Mouse (Mus musculus) hindbrain, embryonic 16.5 days (tissue): ENCODE measurements around the gene Tmsb10. TPM values are rescaled to one million over a fixed set of nuclear protein-coding genes. Genes with fewer than 3 reads are reported as not detected.

Experiments used
- ATAC-seq: fragments of 200-750 bp; cut with Nextera tagmentation; 2 replicates; pipeline ENCODE4 v1.8.0; 2017; ENCODE audit warnings: moderate TSS enrichment, moderate library complexity
- H3K27ac ChIP-seq: fragments of 300-500 bp; sonication (generic); 2 replicates; pipeline ENCODE4 v1.5.1; 2014; ENCODE audit warnings: low read depth, mild to moderate bottlenecking, control low read depth, low read length, moderate library complexity
- H3K27me3 ChIP-seq: fragments of 300-500 bp; sonication (generic); replicated peaks from 2 replicates; pipeline ENCODE4 v1.6.1; 2014; ENCODE audit warnings: low read length; ENCODE audit not compliant: control insufficient read depth, insufficient read depth
- H3K36me3 ChIP-seq: fragments of 300-500 bp; sonication (generic); 2 replicates; pipeline ENCODE4 v1.6.1; 2014; ENCODE audit warnings: mild to moderate bottlenecking, low read length, moderate library complexity, mixed read lengths; ENCODE audit not compliant: control insufficient read depth, insufficient read depth
- H3K4me1 ChIP-seq: fragments of 300-500 bp; sonication (generic); 2 replicates; pipeline ENCODE4 v1.6.1; 2014; ENCODE audit warnings: low read depth, low read length; ENCODE audit not compliant: control insufficient read depth, insufficient read depth
- H3K4me2 ChIP-seq: fragments of 300-500 bp; sonication (generic); 2 replicates; pipeline ENCODE4 v1.6.1; 2014; ENCODE audit warnings: mild to moderate bottlenecking, low read length, control low read depth, moderate library complexity
- H3K4me3 ChIP-seq: fragments of 300-500 bp; sonication (generic); 2 replicates; pipeline ENCODE4 v1.5.1; 2014; ENCODE audit warnings: mild to moderate bottlenecking, low read length, control low read depth, moderate library complexity
- H3K9ac ChIP-seq: fragments of 300-500 bp; sonication (generic); 2 replicates; pipeline ENCODE4 v1.6.1; 2014; ENCODE audit warnings: low read depth, mild to moderate bottlenecking, control low read depth, low read length, moderate library complexity
- H3K9me3 ChIP-seq: fragments of 300-500 bp; sonication (generic); 2 replicates; pipeline ENCODE4 v1.6.1; 2014; ENCODE audit warnings: mild to moderate bottlenecking, low read length, moderate library complexity; ENCODE audit not compliant: control insufficient read depth
- WGBS: fragments of 180-500 bp; shearing (Covaris S2); extraction: QIAGEN DNeasy Blood & Tissue Kit; methylation state at CpG from one replicate; pipeline ENCODE4 v1.1.7; 2014; 5-methylcytosine and 5-hydroxymethylcytosine counted together
- polyA plus RNA-seq: library from polyadenylated mRNA; unstranded; fragments of >200 nt; fragmentation: Nextera tagmentation; extraction: Ambion mirVana; gene quantifications from 2 replicates; pipeline ENCODE4 v1.2.1, GENCODE M21; 2015

The Tmsb10 gene
- polyA plus RNA-seq, 1 experiment from 2014 or later = 4,269 TPM

DNA sequence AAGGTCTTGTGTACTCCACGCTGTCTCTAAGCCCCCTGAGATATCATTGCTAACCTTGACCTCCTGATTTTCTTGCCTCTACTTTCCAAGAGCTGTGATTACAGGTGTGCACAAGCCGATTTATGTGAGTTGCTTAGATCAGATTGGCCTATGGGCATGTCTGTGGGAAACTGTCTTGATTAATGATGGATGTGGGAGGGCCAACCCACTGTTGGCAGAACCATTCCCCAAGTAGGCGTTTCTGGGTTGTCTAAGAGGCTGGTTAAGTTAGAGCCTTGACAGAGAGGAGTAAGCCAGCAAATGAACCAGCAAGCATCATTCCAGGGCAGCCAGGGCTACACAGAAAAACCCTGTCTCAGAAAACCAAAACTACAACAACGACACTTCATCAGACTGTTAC is 32.5 kb downstream of the Tmsb10 start:
- no peak for ATAC-seq
- no peak overlapping the region for H3K4me2 ChIP-seq
- no peak overlapping the region for H3K27ac ChIP-seq
- no peaks in the 10 kb centered on the region for H3K4me1 ChIP-seq
- 88% methylated on average over 4 of the region's 4 CpGs for WGBS
- H3K36me3 ChIP-seq = no peaks in the 10 kb centered on the region
- no peak overlapping the region for H3K9ac ChIP-seq
- no peak overlapping the region for H3K4me3 ChIP-seq
- H3K27me3 ChIP-seq = no peaks in the 10 kb centered on the region
- no peaks in the 10 kb centered on the region for H3K9me3 ChIP-seq

DNA sequence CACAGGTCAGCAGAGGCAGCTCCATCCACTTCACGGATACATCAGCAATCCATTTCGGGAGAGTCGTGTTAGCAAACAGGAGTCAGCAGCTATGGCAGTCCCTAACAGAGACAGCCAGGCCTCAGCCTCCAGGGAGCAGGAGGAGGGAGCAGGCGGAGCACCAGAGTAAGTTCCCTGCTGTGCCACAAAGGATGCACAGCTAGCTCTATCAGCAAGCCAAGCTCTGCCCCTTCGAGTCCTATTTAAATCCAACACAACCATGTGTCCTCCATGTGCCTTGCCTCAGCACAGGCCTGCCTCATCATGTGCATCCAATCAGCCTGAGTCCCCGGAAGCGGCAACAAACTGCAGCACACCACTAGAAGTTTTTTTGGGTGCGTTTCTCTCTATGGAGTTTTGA is 35.2 kb downstream of the Tmsb10 start:
- H3K4me2 ChIP-seq = no peak overlapping the region
- no peaks in the 10 kb centered on the region for H3K9me3 ChIP-seq
- H3K9ac ChIP-seq = no peak overlapping the region
- no peaks in the 10 kb centered on the region for H3K36me3 ChIP-seq
- H3K4me3 ChIP-seq = no peak overlapping the region
- no peaks in the 10 kb centered on the region for H3K27me3 ChIP-seq
- H3K27ac ChIP-seq = no peak overlapping the region
- H3K4me1 ChIP-seq = no peaks in the 10 kb centered on the region
- WGBS = 79% methylated on average over 8 of the region's 8 CpGs
- no peak for ATAC-seq

DNA sequence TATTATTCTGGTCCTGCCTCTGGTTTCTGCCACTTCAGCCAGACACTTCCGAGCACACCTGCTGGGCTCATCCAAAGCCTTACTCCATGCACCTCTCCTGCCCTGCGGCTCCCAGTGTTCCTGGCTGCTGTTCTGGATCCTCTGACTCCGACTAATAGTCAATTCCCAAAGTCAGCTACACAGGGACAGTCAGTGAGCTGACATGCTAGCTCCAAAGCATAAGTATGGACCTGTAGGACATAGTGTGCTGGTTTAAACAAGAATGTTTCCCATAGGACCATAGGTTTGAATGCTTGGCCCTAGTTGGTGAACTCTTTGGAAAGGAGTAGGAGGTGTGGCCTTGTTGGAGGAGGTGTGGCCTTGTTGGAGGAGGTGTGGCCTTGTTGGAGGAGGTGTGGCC is 37.5 kb downstream of the Tmsb10 start:
- no peak overlapping the region for H3K27ac ChIP-seq
- no peaks in the 10 kb centered on the region for H3K36me3 ChIP-seq
- 93% methylated on average over 3 of the region's 3 CpGs for WGBS
- no peaks in the 10 kb centered on the region for H3K4me1 ChIP-seq
- H3K4me3 ChIP-seq = no peak overlapping the region
- no peak for ATAC-seq
- no peak overlapping the region for H3K4me2 ChIP-seq
- H3K9me3 ChIP-seq = no peaks in the 10 kb centered on the region
- H3K27me3 ChIP-seq = no peaks in the 10 kb centered on the region
- no peak overlapping the region for H3K9ac ChIP-seq

DNA sequence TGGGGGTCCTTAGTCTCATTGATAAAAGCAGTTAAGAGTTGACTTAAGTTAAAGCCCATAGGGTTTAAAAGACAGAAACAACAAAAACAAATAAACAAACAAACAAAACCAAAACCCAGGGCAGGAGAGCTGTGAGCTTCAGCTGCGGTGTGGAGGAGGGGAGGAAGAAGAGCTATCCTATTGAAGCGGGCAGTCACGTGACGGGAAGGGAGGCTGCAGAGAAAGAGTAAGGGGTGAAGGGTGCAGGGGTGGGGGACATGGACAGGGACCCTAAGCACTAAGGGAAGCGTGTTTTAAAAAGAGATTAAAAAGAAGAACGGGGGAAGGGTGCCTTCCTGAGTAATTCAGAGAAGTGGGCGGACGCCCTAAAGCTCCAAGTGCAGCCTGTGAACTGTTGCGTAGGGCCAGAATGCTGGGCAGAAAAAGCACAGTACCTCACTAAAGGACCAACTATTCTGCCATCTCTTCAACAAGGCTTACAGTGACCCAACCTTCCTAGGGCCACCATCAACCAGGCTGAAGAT is 40.0 kb downstream of the Tmsb10 start:
- no peak overlapping the region for H3K9ac ChIP-seq
- no peak overlapping the region for H3K4me2 ChIP-seq
- WGBS = 68% methylated on average over 9 of the region's 9 CpGs
- no peaks in the 10 kb centered on the region for H3K27me3 ChIP-seq
- no peak for ATAC-seq
- H3K27ac ChIP-seq = no peak overlapping the region
- H3K9me3 ChIP-seq = no peaks in the 10 kb centered on the region
- no peaks in the 10 kb centered on the region for H3K4me1 ChIP-seq
- no peaks in the 10 kb centered on the region for H3K36me3 ChIP-seq
- H3K4me3 ChIP-seq = no peak overlapping the region

DNA sequence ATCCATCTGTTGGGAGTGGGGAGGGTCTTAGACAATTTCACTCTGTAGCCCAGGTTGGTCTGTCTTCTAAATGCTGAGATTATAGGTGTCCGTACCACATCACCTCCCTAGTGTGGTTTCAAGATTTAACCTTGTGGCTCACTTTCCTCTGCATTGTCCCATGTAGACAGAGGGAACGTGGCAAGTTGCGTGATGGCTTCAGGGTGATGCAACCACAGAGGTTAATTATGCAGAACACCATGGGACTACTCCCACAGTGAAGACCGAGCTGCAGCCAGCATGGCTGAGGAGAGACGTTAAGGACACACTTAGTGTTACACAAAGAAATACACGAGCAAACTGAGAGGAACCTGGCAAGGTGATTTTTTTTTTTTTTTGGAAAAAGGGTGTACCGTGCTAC is 42.2 kb downstream of the Tmsb10 start:
- H3K4me2 ChIP-seq = no peak overlapping the region
- H3K9me3 ChIP-seq = no peaks in the 10 kb centered on the region
- no peaks in the 10 kb centered on the region for H3K36me3 ChIP-seq
- H3K4me1 ChIP-seq = no peaks in the 10 kb centered on the region
- 78% methylated on average over 7 of the region's 7 CpGs for WGBS
- ATAC-seq = no peak
- H3K9ac ChIP-seq = no peak overlapping the region
- no peak overlapping the region for H3K4me3 ChIP-seq
- no peaks in the 10 kb centered on the region for H3K27me3 ChIP-seq
- no peak overlapping the region for H3K27ac ChIP-seq

DNA sequence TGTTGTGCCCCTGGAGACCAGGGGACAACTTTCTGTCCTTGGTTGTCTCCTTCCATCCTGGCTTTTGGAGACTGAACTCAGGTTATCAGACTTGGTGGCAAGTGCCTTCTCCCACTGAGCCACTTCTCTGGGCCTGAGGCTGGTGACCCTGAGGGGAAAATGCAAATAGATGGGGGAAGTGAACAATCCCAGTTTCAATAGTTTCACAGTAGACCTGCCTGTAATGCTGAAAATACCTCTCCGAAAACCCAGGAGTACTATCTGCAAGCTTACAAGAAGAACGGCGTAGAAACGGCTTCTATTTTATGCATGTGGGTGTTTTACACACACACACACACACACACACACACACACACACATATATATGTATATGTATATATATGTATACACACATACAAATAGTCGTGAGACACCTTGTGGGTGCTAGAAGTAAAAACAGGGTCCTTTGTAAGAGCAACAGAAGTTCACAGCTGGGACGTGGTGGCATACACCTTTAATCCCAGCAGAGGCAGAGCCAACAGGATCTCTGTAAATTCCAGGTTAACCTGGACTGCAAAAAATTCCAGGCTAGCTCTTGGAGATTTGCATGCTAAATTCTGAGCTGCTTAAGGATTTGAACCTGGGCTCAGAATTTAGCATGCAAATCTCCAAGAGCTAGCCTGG is 44.3 kb downstream of the Tmsb10 start:
- Histone ChIP-seq H3K27ac (no peak overlapping the region), H3K4me3 (no peak overlapping the region), H3K27me3 (no peaks in the 10 kb centered on the region), H3K36me3 (no peaks in the 10 kb centered on the region), H3K4me1 (no peaks in the 10 kb centered on the region), H3K4me2 (no peak overlapping the region), H3K9me3 (no peaks in the 10 kb centered on the region), H3K9ac (no peak overlapping the region)
- ATAC-seq = no peak
- WGBS = 85% methylated on average over 6 of the region's 6 CpGs

DNA sequence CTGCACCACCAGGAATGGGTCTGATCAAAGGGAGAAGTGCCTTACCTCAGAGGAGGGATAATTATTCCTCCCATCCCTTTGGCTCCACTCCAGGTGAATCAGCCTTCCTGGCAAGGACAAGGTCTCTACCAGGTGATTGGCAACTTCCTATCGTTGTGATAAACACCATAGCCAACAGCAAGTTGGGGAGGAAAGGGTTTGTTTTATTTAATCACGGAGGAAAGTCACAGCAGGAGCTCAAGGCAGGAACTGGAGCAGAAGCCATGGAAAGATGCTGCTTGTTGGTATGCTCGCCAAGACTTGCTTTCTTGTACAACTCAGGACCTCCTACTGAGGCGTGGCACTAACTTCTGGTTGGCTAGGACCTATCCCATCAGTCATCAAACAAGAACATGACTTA is 47.3 kb downstream of the Tmsb10 start:
- Histone ChIP-seq H3K27me3 (no peaks in the 10 kb centered on the region), H3K9me3 (no peaks in the 10 kb centered on the region), H3K4me1 (no peaks in the 10 kb centered on the region), H3K4me2 (no peak overlapping the region), H3K4me3 (no peak overlapping the region), H3K9ac (no peak overlapping the region), H3K27ac (no peak overlapping the region), H3K36me3 (no peaks in the 10 kb centered on the region)
- no peak for ATAC-seq
- 71% methylated on average over 4 of the region's 4 CpGs for WGBS

Other genes with a start within 250 kb of the Tmsb10 start
- 6.3 and 8.1 TPM in 2 replicates for gene Tcf7l1, start 169.5 kb downstream of the Tmsb10 start, polyA plus RNA-seq
- 28.9 and 30.2 TPM in 2 replicates for gene Kcmf1, start 58.8 kb downstream of the Tmsb10 start, polyA plus RNA-seq